Mouse (Mus musculus) layer of hippocampus, postnatal 14 days (tissue): Measurements from ENCODE around the gene Coq9. TPM values are rescaled to one million over a fixed set of nuclear protein-coding genes. Genes with fewer than 3 reads are reported as not detected.
"Not testable (repeated sequence)": the region's sequence is repeated elsewhere in the genome, so short reads cannot be mapped to it uniquely, and the experiment has no call there.

ENCODE experiments used
- DNase-seq, 2 experiments: peaks; one replicate each; pipeline ENCODE4 v3.0.0; 2021 to 2022; ENCODE audit warnings: low spot score in 2 of 2, mixed read lengths in 1 of 2
- total RNA-seq, 2 experiments: library from RNA; stranded (reverse); gene quantifications; 2 replicates each; pipeline ENCODE4 v1.2.3; 2021

Gene Coq9
- total RNA-seq, 2 experiments from 2014 or later: 80.7 to 97.6 TPM

DNA sequence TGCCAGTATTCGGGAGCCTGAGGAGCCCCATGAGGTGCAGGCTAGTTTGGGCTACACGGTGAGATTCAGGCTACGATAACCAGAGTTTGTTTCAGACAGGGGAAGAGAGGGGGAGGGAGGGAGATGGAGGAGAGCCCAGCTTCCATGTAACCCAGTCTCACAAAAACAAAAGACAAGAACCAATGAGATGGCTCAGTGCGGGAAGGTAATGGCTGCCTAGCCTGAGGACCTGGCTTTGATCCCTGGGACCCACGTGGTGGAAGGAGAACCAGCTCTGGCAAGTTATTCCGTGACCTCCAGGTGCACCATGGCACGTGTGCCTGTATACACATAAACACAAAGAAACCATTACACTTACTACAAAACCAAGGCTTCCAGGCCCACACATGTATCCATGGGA lies 17.6 kb upstream of the Coq9 start:
- DNase-seq: no peak

DNA sequence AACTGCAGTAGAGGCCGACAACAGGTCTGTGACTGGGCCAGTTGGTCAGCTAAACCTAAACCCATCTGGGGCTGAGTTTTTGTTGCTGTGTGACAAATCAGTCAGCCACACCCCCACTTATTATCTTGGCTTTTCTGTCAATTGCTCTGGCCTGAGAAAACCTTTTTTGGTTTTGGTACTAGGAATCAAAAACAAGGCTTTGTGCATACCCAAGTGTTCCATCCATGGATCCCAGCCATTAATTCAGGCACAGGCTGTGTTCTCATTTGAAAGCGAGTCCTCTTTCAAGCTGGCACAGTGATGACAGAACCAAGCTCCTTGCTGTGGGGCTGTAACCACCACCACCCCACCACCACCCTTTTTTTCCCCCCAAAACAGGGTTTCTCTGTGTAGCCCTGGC lies 16.7 kb upstream of the Coq9 start:
- DNase-seq: peak in 1 of 2 experiments; percentile 57

DNA sequence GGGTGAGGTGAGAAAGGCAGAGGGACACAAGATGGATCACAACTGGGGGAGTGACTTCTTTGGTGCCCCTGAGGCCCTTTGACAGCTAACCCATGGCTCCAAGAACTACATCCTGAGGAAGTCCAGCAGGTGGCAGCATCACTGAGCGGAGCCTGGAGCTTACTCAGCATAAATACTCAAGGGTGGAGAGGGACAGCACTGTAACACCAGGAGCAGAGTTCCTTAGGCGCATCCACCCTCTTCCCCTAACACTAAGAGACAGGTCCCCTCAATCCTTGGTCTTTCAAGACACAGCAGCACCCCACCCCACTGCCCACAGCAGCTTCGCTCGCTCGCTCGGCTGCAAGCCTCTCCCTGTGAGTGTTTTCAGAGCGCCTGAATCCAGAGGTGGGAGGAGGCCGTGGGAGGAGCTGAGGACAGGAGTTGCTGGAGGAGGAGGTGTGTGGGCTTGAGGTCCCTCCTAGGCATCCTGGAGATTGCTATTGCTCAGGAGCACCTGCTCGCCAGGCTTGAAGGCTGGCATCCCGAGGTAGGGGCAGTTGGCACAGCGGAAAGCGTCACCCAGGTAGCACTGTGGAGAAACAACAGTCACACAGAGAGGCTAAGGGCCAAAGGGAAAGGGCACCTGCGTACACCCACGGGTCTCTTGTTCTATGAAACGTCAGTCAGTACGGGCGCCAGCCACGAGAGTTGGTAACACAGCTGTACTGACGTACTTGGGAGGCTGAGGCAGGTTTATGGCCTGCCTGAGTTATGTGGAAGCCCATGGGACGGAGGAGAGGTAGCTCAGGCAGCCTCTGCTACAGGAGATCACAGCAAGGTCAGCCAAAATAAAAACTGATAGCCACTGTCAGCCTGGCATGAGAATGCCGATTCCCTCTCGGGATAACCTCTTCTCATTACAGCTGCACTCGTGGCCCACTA lies 15.2 kb upstream of the Coq9 start:
- peak in 1 of 2 experiments; percentile 53 for DNase-seq

DNA sequence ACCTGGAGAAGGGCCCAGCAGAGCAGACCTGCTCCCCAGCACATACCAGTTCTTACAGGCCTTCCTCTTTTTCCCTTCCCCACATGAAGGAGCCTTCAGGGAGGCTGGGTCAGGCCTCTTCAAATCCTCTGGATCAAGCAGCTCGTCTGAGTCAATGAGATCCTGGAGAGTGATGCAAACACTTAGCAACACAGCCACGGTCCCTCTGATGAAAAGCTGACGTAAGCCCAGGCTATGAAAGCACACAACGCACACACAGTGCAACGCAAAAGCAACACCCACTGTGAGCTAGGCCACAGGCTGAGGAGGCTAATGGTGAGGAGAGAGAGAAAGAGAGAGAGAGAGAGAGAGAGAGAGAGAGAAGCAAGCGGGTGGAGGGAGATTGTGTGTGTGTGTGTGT lies 13.0 kb upstream of the Coq9 start:
- DNase-seq: no peak

DNA sequence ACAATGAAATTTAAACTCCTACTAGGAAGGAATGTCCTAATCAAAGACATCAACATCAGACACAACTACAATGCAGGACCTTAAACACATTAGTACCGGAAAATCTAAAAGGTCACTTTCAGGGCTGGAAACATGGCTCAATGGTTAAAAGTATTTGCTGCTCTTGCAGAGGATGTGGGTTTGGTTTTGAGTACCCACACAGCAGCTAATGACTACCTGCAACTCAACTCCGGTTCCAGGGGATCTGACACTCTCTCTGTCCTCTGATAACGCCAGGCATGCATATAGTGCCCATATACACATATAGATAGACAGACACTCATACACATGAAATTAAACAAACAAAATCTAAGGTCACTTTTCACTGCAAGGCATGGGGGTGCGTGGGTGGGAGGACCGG lies 11.9 kb upstream of the Coq9 start:
- DNase-seq: no peak

DNA sequence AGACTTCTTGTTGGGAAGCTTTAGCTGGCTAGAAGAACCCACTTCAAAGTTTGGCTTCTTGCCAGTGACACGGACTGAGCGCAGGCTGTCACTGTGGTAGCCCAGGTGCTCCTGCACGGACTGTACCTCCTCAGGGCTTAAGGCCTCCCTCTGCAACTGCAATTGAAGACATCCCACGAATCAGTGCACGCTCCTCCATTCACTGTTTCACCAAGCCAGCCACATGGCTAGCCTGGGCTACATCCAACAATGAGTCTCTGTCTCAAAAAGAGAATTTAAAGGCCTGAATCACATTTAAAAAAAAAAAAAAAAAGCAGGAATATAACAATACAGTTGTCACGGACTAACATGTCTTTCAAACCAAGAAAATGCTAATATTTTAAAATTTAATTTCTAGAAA lies 9.8 kb upstream of the Coq9 start:
- no peak for DNase-seq

DNA sequence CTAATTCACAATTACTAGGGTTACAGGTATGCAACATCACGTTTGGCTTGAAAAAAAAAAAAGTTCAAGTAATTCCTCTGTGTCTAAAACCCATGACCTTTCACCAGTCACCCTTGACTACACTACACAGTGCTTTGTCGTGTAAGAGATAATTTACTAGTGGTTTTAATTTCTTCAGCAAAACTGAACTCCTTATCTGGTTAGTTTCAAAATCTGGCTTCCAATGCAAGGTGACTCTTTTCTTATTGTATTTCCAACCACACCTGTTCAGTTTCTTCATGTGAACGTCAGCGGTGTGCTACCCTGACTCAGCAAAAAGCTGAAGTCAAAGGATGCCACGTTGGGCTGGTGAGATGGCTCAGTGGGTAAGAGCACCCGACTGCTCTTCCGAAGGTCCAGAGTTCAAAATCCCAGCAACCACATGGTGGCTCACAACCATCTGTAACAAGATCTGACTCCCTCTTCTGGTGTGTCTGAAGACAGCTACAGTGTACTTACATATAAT lies 4.2 kb upstream of the Coq9 start:
- not testable (repeated sequence) for DNase-seq

DNA sequence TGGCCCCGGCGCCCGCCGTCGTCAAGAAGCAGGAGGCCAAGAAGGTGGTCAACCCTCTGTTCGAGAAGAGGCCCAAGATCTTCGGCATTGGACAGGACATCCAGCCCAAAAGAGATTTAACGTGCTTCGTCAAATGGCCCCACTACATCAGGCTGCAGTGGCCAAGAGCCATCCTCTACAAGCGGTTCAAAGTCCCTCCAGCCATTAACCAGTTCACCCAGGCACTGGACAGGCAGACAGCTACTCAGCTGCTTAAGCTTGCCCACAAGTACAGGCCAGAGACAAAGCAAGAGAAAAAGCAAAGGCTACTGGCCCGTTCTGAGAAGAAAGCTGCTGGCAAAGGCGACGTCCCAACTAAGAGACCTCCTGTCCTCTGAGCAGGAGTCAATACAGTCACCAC lies 2.4 kb upstream of the Coq9 start:
- DNase-seq: not testable (repeated sequence)

DNA sequence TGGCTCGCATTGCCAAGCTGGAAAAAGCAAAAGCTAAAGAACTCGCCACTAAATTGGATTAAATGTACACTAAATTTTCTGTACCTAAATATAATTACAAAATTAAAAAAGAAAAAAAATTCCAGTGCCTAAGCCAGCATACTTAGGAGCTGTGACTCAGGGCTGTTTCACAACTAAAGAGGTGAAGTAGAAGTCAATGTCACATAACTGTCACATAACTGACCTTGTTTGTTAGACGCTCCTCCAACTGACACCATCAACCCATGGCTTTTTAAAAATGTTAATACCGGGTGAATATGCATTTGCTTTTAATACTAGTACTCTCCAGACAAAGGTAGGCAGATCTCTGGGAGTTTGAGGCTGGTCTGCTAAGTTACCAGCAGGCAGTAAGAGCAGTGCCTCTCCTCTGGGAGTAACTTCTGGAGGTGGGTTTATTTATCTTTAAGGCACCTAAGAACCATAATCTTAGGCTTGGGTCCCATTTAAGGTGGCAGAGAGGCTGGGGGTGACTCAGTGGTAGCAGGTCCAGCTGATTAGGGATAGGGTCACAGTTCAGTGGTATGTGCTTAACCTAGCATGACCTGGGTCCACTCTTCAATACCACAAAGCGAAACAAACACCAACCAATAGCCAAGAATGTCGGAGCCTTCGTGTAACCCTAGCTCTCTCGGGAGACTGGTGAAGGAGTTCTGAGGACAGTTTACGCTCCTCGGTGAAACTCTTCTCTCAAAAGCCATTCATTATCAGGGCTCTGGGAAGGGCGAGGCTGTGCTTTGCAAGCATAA lies 1.5 kb upstream of the Coq9 start:
- DNase-seq: no peak

DNA sequence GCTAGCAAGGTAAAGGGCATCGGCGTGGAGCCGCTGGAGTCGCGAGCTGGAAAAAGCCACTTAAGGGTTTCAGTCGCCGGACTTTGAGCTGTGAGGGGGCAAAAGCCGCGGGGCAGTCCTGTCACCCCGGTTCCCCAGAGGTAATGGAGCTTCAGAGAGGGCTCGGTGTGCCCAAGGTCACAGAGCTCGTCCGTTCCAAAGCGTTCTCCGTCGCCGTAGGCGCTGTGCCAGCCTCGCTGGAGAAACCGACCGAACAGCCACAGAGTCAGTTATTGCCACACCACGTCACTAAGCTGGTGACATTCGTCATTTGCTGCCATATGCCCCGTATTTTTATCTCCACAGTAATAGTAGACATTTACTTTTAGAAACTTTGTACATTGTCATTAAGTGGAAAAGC lies 479 bp downstream of the Coq9 start:
- peak in 1 of 2 experiments; percentile 72 for DNase-seq

DNA sequence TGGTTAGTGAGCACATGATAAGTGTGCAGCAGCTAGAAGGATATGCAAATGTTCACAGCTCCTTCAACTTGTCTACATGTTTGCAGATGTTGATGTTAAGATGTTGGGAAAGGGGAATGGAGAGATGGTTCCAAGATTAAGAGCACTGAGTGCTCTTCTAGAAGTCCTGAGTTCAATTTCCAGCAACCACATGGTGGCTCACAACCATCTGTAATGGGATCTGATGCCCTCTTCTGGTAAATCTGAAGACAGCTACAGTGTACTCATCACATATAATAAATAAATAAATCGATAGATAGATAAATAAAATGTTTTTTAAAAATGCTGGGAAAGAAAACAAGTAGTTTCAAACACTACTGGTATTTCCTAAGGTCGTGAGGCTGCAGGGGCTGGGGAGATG lies 3.1 kb downstream of the Coq9 start:
- DNase-seq: no peak

DNA sequence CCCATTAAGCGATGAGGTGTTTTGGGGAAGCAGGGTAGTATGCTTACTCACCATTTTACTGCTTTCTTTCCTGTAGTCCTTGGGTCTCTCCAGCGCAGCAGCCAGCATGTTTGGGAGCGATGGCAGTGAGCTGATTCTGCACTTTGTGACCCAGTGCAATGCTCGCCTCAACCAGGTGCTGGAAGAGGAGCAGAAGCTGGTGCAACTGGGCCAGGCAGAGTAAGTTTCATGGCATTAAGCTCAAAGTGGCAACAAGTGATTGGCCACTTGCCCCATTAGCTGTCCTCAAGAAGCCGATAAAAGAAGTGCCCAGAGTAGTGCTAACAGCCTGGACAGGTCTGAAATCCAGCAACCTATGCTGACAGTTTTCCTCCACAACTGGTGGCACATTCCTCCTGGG lies 11.9 kb downstream of the Coq9 start:
- no peak for DNase-seq

DNA sequence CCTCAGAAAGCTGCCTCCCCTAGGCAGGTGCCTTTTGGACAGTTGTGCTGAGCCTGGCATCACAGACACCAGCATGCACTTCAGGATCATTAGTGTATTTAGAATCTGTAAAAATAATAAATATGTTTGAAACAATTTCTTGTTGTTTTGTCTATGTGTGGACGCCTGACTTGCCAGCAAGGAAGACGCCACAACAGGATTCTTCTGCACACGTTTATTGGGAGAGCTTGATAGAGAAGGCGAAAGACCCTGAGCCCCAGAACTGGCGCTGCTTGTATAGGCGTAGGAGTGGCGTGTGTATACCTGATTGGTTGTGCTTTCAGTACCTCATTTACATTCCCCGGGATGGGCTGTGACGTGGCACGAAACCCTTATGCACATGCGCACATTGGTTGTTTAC lies 16.6 kb downstream of the Coq9 start:
- DNase-seq: not testable (repeated sequence)

DNA sequence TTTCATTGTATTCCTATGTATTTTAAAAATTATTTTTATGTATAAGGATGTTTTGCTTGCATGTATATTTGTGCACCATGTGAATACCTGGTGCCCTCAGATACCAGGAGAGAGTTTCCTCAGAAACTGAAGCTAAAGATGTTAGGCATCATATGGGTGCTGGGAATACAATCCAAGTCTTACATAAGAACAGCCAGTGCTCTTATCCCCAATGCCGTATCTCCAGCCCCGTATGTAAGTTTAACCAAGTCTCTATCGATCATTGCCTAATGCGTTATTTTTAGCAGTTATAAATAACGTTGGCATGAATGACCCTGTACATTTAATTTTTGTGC lies 18.9 kb downstream of the Coq9 start:
- no peak for DNase-seq

DNA sequence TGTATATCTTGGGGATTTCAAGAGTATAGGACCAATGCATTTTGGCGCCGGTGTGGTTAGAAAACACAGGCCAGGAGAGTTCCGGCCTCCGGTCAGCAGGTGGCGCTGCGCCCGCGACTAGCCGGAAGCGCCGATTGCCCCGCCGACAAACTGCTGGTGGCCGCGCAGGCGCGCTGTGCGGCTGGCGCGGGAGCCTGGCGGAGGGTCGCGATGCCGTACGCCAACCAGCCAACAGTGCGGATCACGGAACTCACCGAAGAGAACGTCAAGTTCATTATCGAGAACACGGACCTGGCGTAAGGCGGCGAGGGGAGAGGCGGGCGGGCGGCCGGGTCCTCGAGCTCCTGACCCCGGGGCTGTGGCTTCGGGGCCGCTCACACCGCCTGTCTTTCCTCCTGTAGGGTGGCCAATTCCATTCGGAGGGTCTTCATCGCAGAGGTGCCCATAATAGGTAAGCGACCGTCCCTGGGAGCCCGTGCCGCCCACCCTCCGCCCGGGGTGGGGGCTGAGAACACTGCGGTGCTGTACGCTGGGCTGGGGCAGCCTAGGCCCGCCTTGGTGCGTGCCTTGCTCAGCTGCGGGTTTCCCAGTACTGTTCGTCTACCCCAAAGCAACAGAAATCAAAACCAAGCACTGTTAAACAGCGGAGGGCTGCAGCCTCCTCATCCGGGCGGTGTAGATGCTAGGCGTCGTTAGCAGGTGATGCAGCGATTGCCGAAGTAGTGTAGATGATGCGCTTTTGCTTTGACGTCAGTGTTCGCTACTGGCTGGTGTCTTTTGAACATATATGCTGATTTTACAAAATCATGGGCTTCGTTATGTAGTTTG lies 19.4 kb downstream of the Coq9 start, which contains the start of gene Polr2c:
Polr2c (plus strand) TSS at position 105 of the 828 bp plus-strand sequence.
- DNase-seq: peak; percentile 89 to 92

DNA sequence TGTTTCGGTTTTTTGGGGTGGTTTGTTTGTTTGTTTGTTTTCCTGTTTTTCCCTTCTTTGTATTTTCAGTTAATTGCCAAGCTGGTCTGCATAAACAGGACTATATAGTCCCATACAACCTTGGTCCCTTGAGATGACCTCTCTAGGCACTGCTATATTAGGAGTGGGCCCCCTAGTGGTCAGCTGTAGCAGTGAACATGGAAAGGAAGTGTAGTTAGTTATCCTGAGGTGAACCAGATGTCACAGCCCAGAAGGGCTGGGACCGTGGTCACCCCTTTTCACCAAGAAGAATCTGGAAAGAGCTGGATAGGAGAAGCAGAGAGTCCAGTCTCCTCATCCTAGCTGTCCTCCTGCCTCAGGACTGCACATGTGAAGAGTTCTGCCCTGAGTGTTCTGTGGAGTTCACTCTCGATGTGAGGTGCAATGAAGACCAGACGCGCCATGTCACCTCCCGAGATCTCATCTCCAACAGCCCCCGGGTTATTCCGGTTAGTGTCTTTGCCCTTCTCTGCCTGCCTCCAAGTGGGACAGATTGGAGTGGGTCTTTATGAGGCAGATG lies 23.3 kb downstream of the Coq9 start:
- DNase-seq: peak in 1 of 2 experiments; percentile 36

DNA sequence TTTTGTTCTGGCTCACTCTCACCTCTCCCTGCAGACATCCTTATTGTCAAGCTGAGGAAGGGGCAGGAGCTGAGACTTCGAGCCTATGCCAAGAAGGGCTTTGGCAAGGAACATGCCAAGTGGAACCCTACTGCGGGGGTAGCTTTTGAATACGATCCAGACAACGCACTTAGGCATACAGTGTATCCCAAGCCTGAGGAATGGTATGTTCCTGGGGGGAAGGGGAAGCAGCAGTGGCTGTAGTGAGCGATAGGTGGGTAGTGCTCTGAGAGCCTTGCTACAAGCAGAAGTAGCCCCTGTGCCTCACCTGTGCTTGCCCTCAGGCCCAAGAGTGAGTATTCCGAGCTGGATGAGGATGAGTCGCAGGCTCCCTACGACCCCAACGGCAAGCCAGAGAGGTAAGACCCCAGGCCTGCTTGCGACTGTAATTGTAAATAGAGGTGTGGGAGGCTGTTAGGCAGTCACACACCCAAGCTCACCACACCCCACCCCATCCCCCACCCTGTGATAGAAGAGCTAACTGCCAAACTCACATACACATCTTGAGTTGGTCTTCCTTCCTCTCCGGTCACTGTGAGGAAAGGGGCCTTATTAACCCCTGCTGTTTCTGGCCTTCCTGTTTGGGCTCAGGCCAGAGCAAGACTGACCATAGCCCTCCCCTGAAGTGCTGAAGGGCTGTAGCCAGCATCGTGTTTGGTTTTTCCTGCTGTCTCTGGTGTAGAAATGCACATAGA lies 24.5 kb downstream of the Coq9 start:
- no peak for DNase-seq

DNA sequence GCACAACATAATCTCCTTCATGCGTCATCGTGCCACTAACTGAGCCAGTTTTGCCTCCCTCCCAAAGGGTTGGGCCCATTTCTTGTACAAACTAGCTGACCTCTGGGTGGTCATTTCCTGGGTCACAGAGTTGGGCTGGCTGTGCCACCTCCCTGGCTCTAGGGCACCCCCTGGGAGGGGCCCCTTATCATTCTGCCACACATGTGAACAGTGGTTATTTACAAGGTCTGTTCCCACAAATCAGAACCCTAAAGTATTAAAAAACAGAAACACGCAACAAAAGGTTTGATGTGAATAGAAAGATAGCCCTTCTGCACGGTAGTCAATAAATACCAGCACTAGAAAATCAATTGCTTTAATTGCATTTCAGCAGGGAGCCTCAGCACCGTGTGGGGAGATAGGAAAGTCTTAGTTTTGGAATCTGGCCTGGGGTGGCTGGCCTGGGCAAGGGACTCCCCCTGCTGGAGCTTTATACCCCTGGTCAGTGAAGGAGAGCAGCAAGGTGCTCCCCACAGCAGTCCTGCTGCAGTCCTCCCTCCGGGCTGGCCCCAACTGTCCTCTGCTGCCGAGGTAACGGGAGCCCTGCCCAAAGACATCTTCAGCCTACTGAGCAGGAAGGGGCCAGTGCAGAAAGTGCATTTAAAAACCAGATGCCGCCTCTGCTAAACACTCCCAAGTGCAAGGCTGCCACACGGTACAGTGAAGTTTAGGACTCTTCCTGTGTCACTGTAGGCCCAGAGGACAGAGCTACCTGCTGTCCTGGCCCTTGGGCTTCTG lies 26.0 kb downstream of the Coq9 start:
- no peak for DNase-seq

DNA sequence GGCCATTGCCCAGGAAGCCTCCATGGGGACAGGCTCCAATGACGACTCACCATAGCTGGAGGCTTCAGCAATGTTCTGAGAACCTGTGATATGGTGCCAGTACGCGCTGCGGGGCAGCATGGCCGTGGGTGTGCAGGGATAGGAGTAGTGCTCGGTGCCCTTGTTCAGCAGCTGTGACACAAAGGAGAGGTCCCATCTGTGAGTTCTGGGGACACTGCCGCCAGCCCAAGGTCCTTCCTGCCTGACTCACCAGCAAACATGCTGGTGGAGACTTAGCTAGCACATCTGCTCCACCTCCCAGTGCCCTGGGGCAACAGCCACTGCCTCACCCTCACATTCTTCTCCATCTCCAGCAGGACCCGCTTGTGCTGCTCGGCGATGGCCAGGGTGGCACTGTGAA lies 27.2 kb downstream of the Coq9 start:
- peak in 1 of 2 experiments; percentile 24 for DNase-seq
